24 mouse cellular contexts compared by ENCODE assay signal in genomic region chr16:7060864-7061263, GRCm38 (mm10).
DNase-seq lines count a peak whose midpoint lies in the region; ATAC-seq lines count a peak whose summit lies in the region.
"Had no signal": no experiment of that assay in that cellular context is flagged by ENCODE, and none has a peak within 500 bp of the region (broad histone marks: within the 10 kb centered on the region; RNA-seq: fewer than 3 reads in every experiment).

No protein-coding gene starts in this region.

- no peaks in the 10 kb centered on the region for H3K4me1 ChIP-seq in hindbrain, embryonic 11.5 days (replicated peaks; ENCODE audit: control insufficient read depth, insufficient read depth, low read length)
- 0 out of 2 replicates have a peak, but pooled peaks cover 3% of the 10 kb centered on the region for H3K4me1 ChIP-seq in hindbrain, embryonic 14.5 days (replicated peaks; ENCODE audit: control insufficient read depth, insufficient read depth, low read length)
- no peaks in the 10 kb centered on the region for H3K4me1 ChIP-seq in embryonic facial prominence, embryonic 14.5 days (ENCODE audit: control insufficient read depth, insufficient read depth, low read length)
- H3K4me1 ChIP-seq: embryonic facial prominence, embryonic 15.5 days; forebrain, embryonic 15.5 days had no signal

- H3K27me3 ChIP-seq in hindbrain, embryonic 11.5 days (ENCODE audit: control insufficient read depth, insufficient read depth, low read length), result no peaks in the 10 kb centered on the region
- no peaks in the 10 kb centered on the region for H3K27me3 ChIP-seq in hindbrain, embryonic 14.5 days (ENCODE audit: control insufficient read depth, insufficient read depth, low read length)
- no peaks in the 10 kb centered on the region for H3K27me3 ChIP-seq in embryonic facial prominence, embryonic 14.5 days (replicated peaks; ENCODE audit: control insufficient read depth, insufficient read depth, low read length)
- H3K27me3 ChIP-seq: CH12.LX; embryonic facial prominence, embryonic 15.5 days; forebrain, embryonic 15.5 days; Patski had no signal

- no peak overlapping the region for H3K9ac ChIP-seq in hindbrain, embryonic 11.5 days (ENCODE audit: low read depth, low read length)
- H3K9ac ChIP-seq in hindbrain, embryonic 14.5 days, result no peak overlapping the region
- H3K9ac ChIP-seq in embryonic facial prominence, embryonic 14.5 days (ENCODE audit: low read depth, low read length), result no peak overlapping the region
- H3K9ac ChIP-seq: embryonic facial prominence, embryonic 15.5 days; forebrain, embryonic 15.5 days had no signal

- WGBS in hindbrain, embryonic 11.5 days, result 30% methylated on average over 3 of the region's 3 CpGs
- WGBS in hindbrain, embryonic 14.5 days, result 25% methylated on average over 3 of the region's 3 CpGs
- 52% methylated on average over 3 of the region's 3 CpGs for WGBS in embryonic facial prominence, embryonic 14.5 days

- no peaks in the 10 kb centered on the region for H3K36me3 ChIP-seq in hindbrain, embryonic 11.5 days (ENCODE audit: control insufficient read depth, insufficient read depth, low read length)
- H3K36me3 ChIP-seq in hindbrain, embryonic 14.5 days (replicated peaks; ENCODE audit: control insufficient read depth, insufficient read depth), result no peaks in the 10 kb centered on the region
- no peaks in the 10 kb centered on the region for H3K36me3 ChIP-seq in embryonic facial prominence, embryonic 14.5 days (ENCODE audit: control insufficient read depth, insufficient read depth, low read length)
- H3K36me3 ChIP-seq: embryonic facial prominence, embryonic 15.5 days; forebrain, embryonic 10.5 days; forebrain, embryonic 15.5 days; heart, embryonic 10.5 days had no signal

- peak; percentile 49; the same call in 1 of the 2 replicates for ATAC-seq in hindbrain, embryonic 11.5 days (ENCODE audit: low FRiP score)
- no peak for ATAC-seq in hindbrain, embryonic 14.5 days (ENCODE audit: low FRiP score)
- ATAC-seq in embryonic facial prominence, embryonic 14.5 days (ENCODE audit: low read depth), result no peak
- ATAC-seq: activated CD4-positive, CD25-positive, alpha-beta regulatory T cell, adult 4 months; forebrain, embryonic 15.5 days; hindbrain, postnatal 0 days; Patski had no signal

- no peak overlapping the region for H3K4me2 ChIP-seq in hindbrain, embryonic 11.5 days (replicated peaks; ENCODE audit: low read depth, low read length)
- H3K4me2 ChIP-seq in hindbrain, embryonic 14.5 days (replicated peaks), result no peak overlapping the region
- no peak overlapping the region for H3K4me2 ChIP-seq in embryonic facial prominence, embryonic 14.5 days (ENCODE audit: low read depth, low read length)
- H3K4me2 ChIP-seq: embryonic facial prominence, embryonic 15.5 days; forebrain, embryonic 15.5 days had no signal

- H3K4me3 ChIP-seq in hindbrain, embryonic 11.5 days (ENCODE audit: low read depth, low read length), result no peak overlapping the region
- no peak overlapping the region for H3K4me3 ChIP-seq in hindbrain, embryonic 14.5 days (replicated peaks; ENCODE audit: low read length)
- no peak overlapping the region for H3K4me3 ChIP-seq in embryonic facial prominence, embryonic 14.5 days (ENCODE audit: low read depth, low read length)
- H3K4me3 ChIP-seq: embryonic facial prominence, embryonic 15.5 days; erythroblast, embryonic 14.5 days; forebrain, embryonic 10.5 days; forebrain, embryonic 15.5 days; heart, embryonic 10.5 days had no signal

- peak; percentile 54 for DNase-seq in hindbrain, embryonic 11.5 days (ENCODE audit: low spot score)
- DNase-seq in hindbrain, embryonic 14.5 days (ENCODE audit: low spot score), result no peak
- peak; percentile 60 for DNase-seq in embryo, embryonic 10 days (ENCODE audit: low spot score)
- DNase-seq in embryo, embryonic 11 days, result peak; percentile 31
- peak; percentile 40 for DNase-seq in embryonic facial prominence, embryonic 14.5 days (ENCODE audit: low spot score)
- DNase-seq in adipocyte (ENCODE audit: low spot score), result no peak
- no peak for DNase-seq in urinary bladder, postnatal 14 days (ENCODE audit: low spot score)
- DNase-seq: adrenal gland, postnatal 10 days; cerebellum, adult 11 months; cerebellum, adult 8-10 months; cerebellum, postnatal 25 days; gastrocnemius, postnatal 36 days; heart, adult 18-20 months; heart, postnatal 14 days; kidney, adult 18-20 months had no signal

- no peaks in the 10 kb centered on the region for H3K9me3 ChIP-seq in hindbrain, embryonic 11.5 days (ENCODE audit: control insufficient read depth, low read length)
- no peaks in the 10 kb centered on the region for H3K9me3 ChIP-seq in hindbrain, embryonic 14.5 days (ENCODE audit: control insufficient read depth, low read length)
- H3K9me3 ChIP-seq in embryonic facial prominence, embryonic 14.5 days (ENCODE audit: control insufficient read depth, low read length), result no peaks in the 10 kb centered on the region
- H3K9me3 ChIP-seq: embryonic facial prominence, embryonic 15.5 days; forebrain, embryonic 10.5 days; forebrain, embryonic 15.5 days; heart, embryonic 10.5 days had no signal

- H3K27ac ChIP-seq in hindbrain, embryonic 11.5 days (ENCODE audit: low read depth, low read length), result no peak overlapping the region
- H3K27ac ChIP-seq in hindbrain, embryonic 14.5 days, result no peak overlapping the region
- no peak overlapping the region for H3K27ac ChIP-seq in embryonic facial prominence, embryonic 14.5 days (replicated peaks; ENCODE audit: low read depth, low read length)
- H3K27ac ChIP-seq: embryonic facial prominence, embryonic 15.5 days; forebrain, embryonic 10.5 days; forebrain, embryonic 15.5 days; heart, embryonic 10.5 days; hindbrain, postnatal 0 days had no signal

Comparison
In these comparisons a context has a peak if more than half of its experiments do, and no peak if none do; other contexts are left out.
1. DNase-seq: peak in hindbrain, embryonic 11.5 days (single experiment), embryo, embryonic 10 days (single experiment), embryo, embryonic 11 days (single experiment) and embryonic facial prominence, embryonic 14.5 days (single experiment); none in hindbrain, embryonic 14.5 days (single experiment), adipocyte (single experiment) and urinary bladder, postnatal 14 days (single experiment).